Mouse (Mus musculus): ENCODE data around the gene Bet1l. TPM values are rescaled to one million over a fixed set of nuclear protein-coding genes. Genes with fewer than 3 reads are reported as not detected.

Bet1l gene
- polyA plus RNA-seq, 1 experiment from 2014 or later: 40.9 TPM

- Histone ChIP-seq H3K9me3 (ENCODE audit: low read depth, low read length) (no peaks in the 10 kb centered on the region), H3K36me3 (ENCODE audit: insufficient read depth) (peaks cover 65% of the 10 kb centered on the region), H3K4me1 (ENCODE audit: insufficient read depth) (peaks cover 5% of the 10 kb centered on the region; the same call in 1 of the 2 replicates), H3K9ac (no peak overlapping the region), H3K27me3 (ENCODE audit: insufficient read depth, low read length) (no peaks in the 10 kb centered on the region), H3K4me3 (ENCODE audit: low read depth, low read length) (no peak overlapping the region), H3K27ac (ENCODE audit: low read depth) (no peak overlapping the region), H3K4me2 (no peak overlapping the region)
- no peak for ATAC-seq (ENCODE audit: insufficient read depth)
- DNase-seq: no peak
- TF ChIP-seq CTCF (IDR thresholded peaks at IDR 0.05; ENCODE audit: low read depth): no peak
- 74% methylated on average over 6 of the region's 6 CpGs for WGBS
Observed at GRCm38 (mm10) chr7:140859997-140860396, 2.6 kb upstream of the Bet1l start.

GRCm38 (mm10) chr7:140858746-140859145, 1.4 kb upstream of the Bet1l start:
- Histone ChIP-seq H3K36me3 (ENCODE audit: insufficient read depth) (peaks cover 64% of the 10 kb centered on the region), H3K4me3 (ENCODE audit: low read depth, low read length) (no peak overlapping the region)

GRCm38 (mm10) chr7:140856785-140857549, 410 bp downstream of the Bet1l start, which contains the start of gene Ric8a:
Ric8a (plus strand) TSS chr7:140856957.
- Histone ChIP-seq H3K36me3 (ENCODE audit: insufficient read depth) (peaks cover 64% of the 10 kb centered on the region), H3K4me1 (ENCODE audit: insufficient read depth) (peaks cover 5% of the 10 kb centered on the region; the same call in 1 of the 2 replicates), H3K9ac (peak within 1 kb of the TSS; percentile 85), H3K4me3 (ENCODE audit: low read depth, low read length) (peak within 1 kb of the TSS; percentile 78), H3K9me3 (ENCODE audit: low read depth, low read length) (no peaks in the 10 kb centered on the region), H3K4me2 (peak within 1 kb of the TSS; percentile 100), H3K27ac (ENCODE audit: low read depth) (peak within 1 kb of the TSS; percentile 93), H3K27me3 (ENCODE audit: insufficient read depth, low read length) (no peaks in the 10 kb centered on the region)
- DNase-seq: peak; percentile 88
- TF ChIP-seq CTCF (IDR thresholded peaks at IDR 0.05; ENCODE audit: low read depth): no peak
- under 1% methylated on average over 50 of the region's 50 CpGs for WGBS
- ATAC-seq (ENCODE audit: insufficient read depth): peak; percentile 81

More at GRCm38 (mm10) chr7:140858746-140859145, 1.4 kb upstream of the Bet1l start:
- no peak for ATAC-seq (ENCODE audit: insufficient read depth)
- WGBS: 90% methylated on average over 8 of the region's 8 CpGs
- H3K9me3 ChIP-seq (ENCODE audit: low read depth, low read length): no peaks in the 10 kb centered on the region
- H3K9ac ChIP-seq: peak overlapping the region; percentile 22; the same call in 1 of the 2 replicates
- peak overlapping the region; percentile 100 for H3K4me2 ChIP-seq
- peaks cover 5% of the 10 kb centered on the region; the same call in 1 of the 2 replicates for H3K4me1 ChIP-seq (ENCODE audit: insufficient read depth)
- H3K27ac ChIP-seq (ENCODE audit: low read depth): no peak overlapping the region
- no peak for TF ChIP-seq CTCF (IDR thresholded peaks at IDR 0.05; ENCODE audit: low read depth)
- no peaks in the 10 kb centered on the region for H3K27me3 ChIP-seq (ENCODE audit: insufficient read depth, low read length)
- no peak for DNase-seq

- Histone ChIP-seq H3K36me3 (ENCODE audit: insufficient read depth) (peaks cover 64% of the 10 kb centered on the region), H3K4me1 (ENCODE audit: insufficient read depth) (peaks cover 5% of the 10 kb centered on the region; the same call in 1 of the 2 replicates), H3K4me2 (peak within 1 kb of the TSS; percentile 100), H3K4me3 (ENCODE audit: low read depth, low read length) (peak within 1 kb of the TSS; percentile 78), H3K27ac (ENCODE audit: low read depth) (peak within 1 kb of the TSS; percentile 93), H3K9ac (peak within 1 kb of the TSS; percentile 85), H3K27me3 (ENCODE audit: insufficient read depth, low read length) (no peaks in the 10 kb centered on the region), H3K9me3 (ENCODE audit: low read depth, low read length) (no peaks in the 10 kb centered on the region)
- DNase-seq (peak; percentile 95), ATAC-seq (ENCODE audit: insufficient read depth) (peak; percentile 81)
- TF ChIP-seq CTCF (IDR thresholded peaks at IDR 0.05; ENCODE audit: low read depth): peak; percentile 12; the same call in 1 of the 2 replicates
- under 1% methylated on average over 51 of the region's 51 CpGs for WGBS
Observed at GRCm38 (mm10) chr7:140855860-140856784, 1.3 kb downstream of the Bet1l start, which contains the start of gene Gm45785. Gm45785 (minus strand) TSS chr7:140856331.

GRCm38 (mm10) chr7:140855181-140855580, 2.2 kb downstream of the Bet1l start:
- Histone ChIP-seq H3K4me3 (ENCODE audit: low read depth, low read length) (peak overlapping the region; percentile 78), H3K9me3 (ENCODE audit: low read depth, low read length) (no peaks in the 10 kb centered on the region), H3K4me1 (ENCODE audit: insufficient read depth) (peaks cover 5% of the 10 kb centered on the region; the same call in 1 of the 2 replicates), H3K27ac (ENCODE audit: low read depth) (0 out of 2 replicates have a peak overlapping the region, but pooled peaks have one; percentile 83), H3K27me3 (ENCODE audit: insufficient read depth, low read length) (no peaks in the 10 kb centered on the region), H3K36me3 (ENCODE audit: insufficient read depth) (peaks cover 54% of the 10 kb centered on the region), H3K4me2 (peak overlapping the region; percentile 100), H3K9ac (peak overlapping the region; percentile 85)
- ATAC-seq (ENCODE audit: insufficient read depth) (no peak), DNase-seq (no peak)
- 71% methylated on average over 9 of the region's 9 CpGs for WGBS
- no peak for TF ChIP-seq CTCF (IDR thresholded peaks at IDR 0.05; ENCODE audit: low read depth)

GRCm38 (mm10) chr7:140854483-140854882, 2.9 kb downstream of the Bet1l start:
- H3K9ac ChIP-seq: no peak overlapping the region
- no peak overlapping the region for H3K4me3 ChIP-seq (ENCODE audit: low read depth, low read length)
- DNase-seq: no peak
- H3K36me3 ChIP-seq (ENCODE audit: insufficient read depth): peaks cover 47% of the 10 kb centered on the region
- ATAC-seq (ENCODE audit: insufficient read depth): no peak
- TF ChIP-seq CTCF (IDR thresholded peaks at IDR 0.05; ENCODE audit: low read depth): no peak
- no peak overlapping the region for H3K4me2 ChIP-seq
- WGBS: 89% methylated on average over 18 of the region's 18 CpGs
- no peaks in the 10 kb centered on the region for H3K9me3 ChIP-seq (ENCODE audit: low read depth, low read length)
- H3K27me3 ChIP-seq (ENCODE audit: insufficient read depth, low read length): no peaks in the 10 kb centered on the region
- H3K27ac ChIP-seq (ENCODE audit: low read depth): no peak overlapping the region
- peaks cover 5% of the 10 kb centered on the region; the same call in 1 of the 2 replicates for H3K4me1 ChIP-seq (ENCODE audit: insufficient read depth)

Measured in lung, embryonic 14.5 days (tissue).